Mouse (Mus musculus) gastrocnemius, postnatal 25 days (tissue): ENCODE measurements at regions not wholly inside any gene's neighbourhood (a gene's known extent, or its start where the extent isn't known, plus 50 kb on each side); places are given as distances from the start of the nearest gene placed in this dataset.

Experiments
- DNase-seq: peaks from one replicate; pipeline ENCODE4 v3.0.0; 2022

DNA sequence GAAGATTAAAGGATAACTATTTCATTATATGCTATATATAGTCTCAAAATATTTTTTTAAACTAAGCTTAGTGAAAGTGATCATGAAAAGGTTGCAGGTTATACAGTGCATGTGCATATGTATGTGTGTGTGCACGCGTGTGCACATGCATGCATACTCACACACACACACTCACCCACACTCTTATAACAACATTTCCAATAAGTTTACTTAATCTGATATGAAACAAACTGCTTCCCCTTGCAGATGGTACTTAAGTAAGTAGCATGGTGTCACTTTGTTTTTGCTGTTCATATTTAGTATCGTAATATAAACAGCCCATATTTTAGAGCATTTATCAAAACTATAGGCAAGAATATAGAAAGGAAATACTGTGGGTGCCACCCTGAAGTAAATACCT, 275.0 kb downstream of the Gm5447 start:
- DNase-seq: no peak

DNA sequence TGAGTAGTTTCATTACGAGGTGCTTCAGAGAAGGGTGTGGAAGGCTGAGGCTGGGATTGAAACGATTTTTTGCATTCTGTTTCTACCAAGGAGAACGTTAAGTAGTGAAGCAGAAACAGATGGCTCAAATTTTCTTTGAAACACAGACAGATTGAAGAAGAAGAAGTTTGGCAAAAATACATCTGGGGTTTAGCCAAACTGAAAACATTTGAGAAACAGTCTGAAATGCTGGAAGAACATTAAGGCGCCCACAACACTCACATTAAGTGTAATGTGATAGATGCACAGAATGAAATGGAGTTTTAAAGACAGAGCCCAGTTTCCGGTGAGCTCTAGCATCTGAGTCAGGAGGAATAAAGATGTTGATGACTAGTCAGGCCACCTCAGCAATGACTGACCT, 275.5 kb downstream of the Gm5447 start:
- no peak for DNase-seq

- no peak for DNase-seq
Observed at GRCm38 (mm10) chr13:31254016-31254415, 280.0 kb downstream of the Gm5447 start.

- DNase-seq: no peak
Observed at GRCm38 (mm10) chr13:31254744-31255143, 280.7 kb downstream of the Gm5447 start.

- no peak for DNase-seq
Observed at GRCm38 (mm10) chr13:31255506-31255905, 281.5 kb downstream of the Gm5447 start.

- DNase-seq: no peak
Observed at GRCm38 (mm10) chr13:31267865-31268264, 288.1 kb upstream of the Foxq1 start.

GRCm38 (mm10) chr13:31276005-31276644, 279.8 kb upstream of the Foxq1 start:
- DNase-seq: no peak

- DNase-seq: no peak
Observed at GRCm38 (mm10) chr13:31290630-31291029, 265.3 kb upstream of the Foxq1 start.

GRCm38 (mm10) chr13:31292584-31293387, 263.1 kb upstream of the Foxq1 start:
- DNase-seq: no peak

- DNase-seq: no peak
Observed at GRCm38 (mm10) chr13:31294011-31294410, 261.9 kb upstream of the Foxq1 start.

DNA sequence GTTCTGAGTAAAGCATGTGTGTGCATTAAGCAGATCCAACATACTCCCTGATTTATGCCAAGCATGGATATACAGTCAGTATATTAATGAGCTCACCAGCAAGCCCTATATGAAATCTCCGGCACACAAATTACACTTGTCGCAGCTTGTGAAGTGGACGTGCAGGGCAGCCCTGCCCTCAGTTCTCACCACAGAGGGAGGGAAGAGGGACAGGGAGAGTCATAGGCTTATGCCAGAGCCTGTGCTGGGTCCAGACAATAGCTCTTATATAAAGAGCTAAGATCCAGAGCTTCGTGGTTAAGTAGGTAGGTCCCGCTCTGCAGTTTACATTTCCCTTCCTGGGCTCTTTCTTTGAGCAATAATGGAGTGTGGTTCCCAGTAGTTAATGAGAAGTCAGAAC, 252.7 kb upstream of the Foxq1 start:
- no peak for DNase-seq

GRCm38 (mm10) chr13:31304286-31304865, 251.6 kb upstream of the Foxq1 start:
- DNase-seq: no peak

DNA sequence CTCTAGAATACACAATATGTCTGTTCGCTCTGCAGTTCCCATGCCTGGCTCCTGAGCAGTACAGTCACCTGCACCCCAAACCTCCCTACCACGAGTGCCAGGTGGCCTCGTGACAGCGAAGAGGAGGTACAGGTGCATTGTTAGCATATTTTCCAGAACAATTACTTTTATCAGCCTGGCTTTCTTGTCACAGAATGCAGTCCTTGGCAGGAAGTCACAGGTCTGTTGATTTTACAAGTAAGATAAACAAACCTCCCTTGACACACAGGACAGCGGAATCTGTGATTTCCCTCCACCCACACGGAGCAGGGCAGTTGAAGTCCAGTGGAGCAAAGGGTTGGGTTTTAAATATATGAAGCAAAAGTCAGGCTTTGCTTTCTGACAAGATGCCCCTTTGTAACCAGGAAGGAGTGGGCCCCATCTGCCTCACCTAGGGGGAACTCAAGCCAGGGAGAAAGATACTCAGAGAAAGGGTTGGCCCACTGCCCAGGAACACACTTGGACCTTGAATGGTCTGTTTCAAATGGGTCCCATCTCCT, 246.8 kb upstream of the Foxq1 start:
- DNase-seq: no peak

DNA sequence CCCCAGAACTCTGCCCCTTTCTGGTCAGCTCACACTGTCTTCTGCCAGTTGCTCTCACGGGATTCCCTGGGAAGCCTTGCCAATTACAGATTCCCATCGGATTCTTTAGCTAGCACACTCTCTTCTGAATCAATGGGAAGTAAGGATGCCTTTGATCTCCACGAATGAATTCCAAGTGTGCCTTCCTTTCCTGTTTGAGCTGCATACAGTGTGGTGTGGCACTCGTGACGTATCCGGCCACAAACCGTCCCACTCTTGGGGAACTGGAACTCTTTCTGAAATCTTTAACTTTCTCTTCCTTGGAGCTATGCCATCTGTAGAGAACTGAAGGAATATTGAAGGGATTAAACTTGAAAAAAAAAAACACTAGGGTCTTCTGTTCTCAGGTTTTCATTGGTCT, 243.2 kb upstream of the Foxq1 start:
- DNase-seq: no peak

- DNase-seq: no peak
Observed at GRCm38 (mm10) chr13:31313821-31314220, 242.1 kb upstream of the Foxq1 start.

- no peak for DNase-seq
Observed at GRCm38 (mm10) chr13:31317066-31317465, 238.9 kb upstream of the Foxq1 start.

GRCm38 (mm10) chr13:31318008-31318407, 237.9 kb upstream of the Foxq1 start:
- no peak for DNase-seq

DNA sequence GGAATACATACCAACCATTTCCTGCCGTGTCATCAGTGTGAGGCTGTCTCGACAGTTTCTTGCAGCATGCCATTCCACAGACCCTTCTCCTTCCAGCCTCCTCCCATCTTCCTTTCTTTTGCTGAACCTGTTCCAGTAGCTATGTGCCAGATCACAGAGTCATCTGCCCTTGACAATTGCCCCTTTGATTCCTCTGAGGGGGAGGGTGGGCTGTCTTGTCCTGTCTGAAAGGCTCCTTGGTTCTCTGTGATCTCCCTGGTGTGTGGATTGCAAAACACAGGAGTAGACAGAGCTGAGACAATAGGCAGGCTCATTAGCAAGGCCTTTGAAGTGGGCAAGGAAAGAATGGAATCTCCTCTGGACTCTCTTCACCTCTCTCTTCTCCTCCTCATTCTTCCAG, 234.5 kb upstream of the Foxq1 start:
- DNase-seq: no peak

GRCm38 (mm10) chr13:31326269-31326851, 229.6 kb upstream of the Foxq1 start:
- no peak for DNase-seq

DNA sequence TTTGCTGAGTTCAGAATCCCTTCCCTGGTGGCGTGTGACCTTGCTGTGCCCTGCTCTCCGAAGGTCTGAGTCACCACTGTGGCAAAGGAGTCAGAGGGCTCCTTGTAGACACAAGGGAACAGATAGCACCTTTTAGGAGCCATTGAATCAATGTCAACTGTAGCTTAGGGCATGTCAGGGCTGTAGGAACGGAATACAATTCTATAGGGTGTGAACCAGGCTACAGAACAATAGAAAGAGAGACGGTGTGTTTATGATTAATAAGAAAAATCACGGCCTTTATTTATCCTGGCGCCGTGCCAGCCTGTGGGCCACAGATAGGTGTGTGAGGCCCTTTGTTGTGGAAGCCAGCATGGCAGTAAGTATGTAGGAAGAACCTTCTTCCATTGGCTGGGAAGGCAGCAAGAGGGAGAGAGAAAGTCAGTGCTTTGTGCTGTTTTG, 228.4 kb upstream of the Foxq1 start:
- no peak for DNase-seq

DNA sequence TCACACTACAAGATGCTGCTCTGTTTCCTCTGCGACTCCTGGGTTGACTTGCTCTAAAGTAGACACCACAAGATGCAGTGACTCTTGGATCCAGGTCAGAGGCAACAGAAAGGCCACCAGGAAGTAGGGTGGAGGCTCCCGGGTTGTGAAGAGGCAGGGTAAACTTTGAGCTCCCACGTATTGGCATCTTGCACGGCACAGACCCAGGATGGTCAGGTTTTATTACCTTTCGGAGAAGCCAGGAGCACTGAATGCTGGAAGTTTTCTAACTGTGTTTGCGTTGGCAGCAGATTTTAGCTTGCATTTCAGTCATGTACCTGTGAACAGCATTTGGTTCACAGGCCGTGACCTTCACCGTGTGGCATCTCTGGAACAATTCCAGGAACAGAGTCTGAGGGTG, 227.2 kb upstream of the Foxq1 start:
- DNase-seq: no peak

DNA sequence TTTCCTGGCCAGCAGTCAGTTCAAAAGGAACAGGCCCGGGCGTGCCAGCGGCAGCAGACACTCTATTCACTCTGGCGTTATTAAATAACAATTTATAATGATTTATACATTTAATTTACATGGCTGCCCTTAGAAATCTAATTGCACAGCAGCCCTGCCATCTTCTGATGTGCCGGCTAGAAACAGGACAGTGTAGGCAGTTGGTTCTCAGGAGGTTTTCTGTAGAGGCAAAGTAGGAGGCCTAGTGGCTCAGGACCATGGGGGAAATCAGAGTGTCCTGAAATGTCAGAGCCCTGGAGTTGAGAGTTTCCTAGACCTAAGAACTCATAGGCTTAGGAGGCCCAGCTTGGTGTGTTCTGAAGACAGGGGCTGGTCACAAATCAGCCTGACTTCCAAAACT, 225.2 kb upstream of the Foxq1 start:
- no peak for DNase-seq

GRCm38 (mm10) chr13:31334981-31335380, 221.0 kb upstream of the Foxq1 start:
- DNase-seq: no peak
